Mouse (Mus musculus): Measurements from ENCODE around the gene Mtch2. TPM values are rescaled to one million over a fixed set of nuclear protein-coding genes. Genes with fewer than 3 reads are reported as not detected.
A peak's percentile ranks its signal among the peaks of the same experiment; 100 is the strongest.

Mtch2 gene
- polyA plus RNA-seq, 1 experiment from 2014 or later = 200 TPM

DNA sequence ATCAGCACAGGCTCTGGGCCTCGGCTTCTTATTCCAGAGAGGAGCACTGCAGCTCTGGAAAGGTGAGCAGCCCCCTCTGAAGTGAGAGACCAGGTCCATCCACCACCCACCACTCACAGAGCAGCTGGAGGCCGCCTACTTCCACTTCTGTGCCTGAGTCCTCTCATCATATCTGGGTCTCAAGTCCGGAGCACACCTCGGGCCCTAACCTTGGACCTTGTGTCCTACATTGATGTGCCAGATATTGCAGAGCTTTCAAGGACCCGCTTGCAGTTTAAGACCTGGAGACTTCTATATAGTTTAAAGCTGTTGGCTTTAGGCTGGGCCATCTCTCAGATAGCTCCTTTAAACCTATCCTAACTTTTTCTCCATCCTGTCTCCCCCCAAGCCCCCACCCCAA, 13.5 kb upstream of the Mtch2 start:
- no peaks in the 10 kb centered on the region for H3K27me3 ChIP-seq
- no peaks in the 10 kb centered on the region for H3K9me3 ChIP-seq
- H3K27ac ChIP-seq = no peak overlapping the region
- no peak overlapping the region for H3K4me3 ChIP-seq
- WGBS = 76% methylated on average over 5 of the region's 5 CpGs
- no peak for ATAC-seq (ENCODE audit: low FRiP score, low read depth)
- H3K36me3 ChIP-seq = no peaks in the 10 kb centered on the region
- no peak overlapping the region for H3K9ac ChIP-seq
- no peak overlapping the region for H3K4me2 ChIP-seq (replicated peaks)
- no peaks in the 10 kb centered on the region for H3K4me1 ChIP-seq

GRCm38 (mm10) chr2:90838621-90839020, 8.3 kb upstream of the Mtch2 start:
- no peak overlapping the region for H3K27ac ChIP-seq
- H3K4me2 ChIP-seq (replicated peaks) = no peak overlapping the region
- ATAC-seq (ENCODE audit: low FRiP score, low read depth) = no peak
- H3K4me3 ChIP-seq = no peak overlapping the region
- no peaks in the 10 kb centered on the region for H3K4me1 ChIP-seq
- WGBS = 84% methylated on average over 2 of the region's 2 CpGs
- H3K27me3 ChIP-seq = no peaks in the 10 kb centered on the region
- no peaks in the 10 kb centered on the region for H3K9me3 ChIP-seq
- no peak overlapping the region for H3K9ac ChIP-seq
- H3K36me3 ChIP-seq = no peaks in the 10 kb centered on the region

- Histone ChIP-seq H3K4me1 (peaks cover 13% of the 10 kb centered on the region), H3K4me3 (no peak overlapping the region)
- 60% methylated on average over 1 of the region's 1 CpGs for WGBS
Measured at GRCm38 (mm10) chr2:90843666-90844065, 3.3 kb upstream of the Mtch2 start.

DNA sequence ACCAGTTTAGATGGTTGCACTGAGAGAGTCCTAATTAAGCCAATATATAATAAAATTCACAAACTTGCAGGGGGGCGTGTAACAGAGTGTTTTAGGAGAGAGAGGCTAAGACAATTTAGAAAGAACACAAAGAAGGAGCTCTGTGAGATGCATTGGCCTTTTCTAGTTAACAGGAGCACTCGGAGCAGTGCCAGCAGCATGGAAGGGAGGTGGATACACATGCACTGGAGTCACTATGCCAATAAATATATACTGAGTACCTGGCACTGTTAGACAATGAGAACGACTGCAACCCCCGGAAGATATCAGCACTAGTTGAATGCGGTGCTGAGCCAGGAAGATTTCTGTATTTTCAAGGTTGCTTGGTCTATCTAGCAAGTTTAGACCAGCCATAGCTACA, 2.7 kb upstream of the Mtch2 start:
- no peak for ATAC-seq (ENCODE audit: low FRiP score, low read depth)
- Histone ChIP-seq H3K4me2 (replicated peaks) (no peak overlapping the region), H3K4me1 (peaks cover 17% of the 10 kb centered on the region), H3K9ac (no peak overlapping the region), H3K9me3 (no peaks in the 10 kb centered on the region), H3K27ac (no peak overlapping the region), H3K27me3 (no peaks in the 10 kb centered on the region), H3K4me3 (no peak overlapping the region), H3K36me3 (no peaks in the 10 kb centered on the region)
- WGBS = 76% methylated on average over 5 of the region's 5 CpGs

More at GRCm38 (mm10) chr2:90843666-90844065, 3.3 kb upstream of the Mtch2 start:
- Histone ChIP-seq H3K27ac (no peak overlapping the region), H3K36me3 (no peaks in the 10 kb centered on the region), H3K27me3 (no peaks in the 10 kb centered on the region), H3K9ac (no peak overlapping the region), H3K4me2 (replicated peaks) (no peak overlapping the region), H3K9me3 (no peaks in the 10 kb centered on the region)
- ATAC-seq (ENCODE audit: low FRiP score, low read depth) = no peak

- Histone ChIP-seq H3K36me3 (peaks cover 2% of the 10 kb centered on the region), H3K27ac (no peak overlapping the region), H3K4me1 (peaks cover 17% of the 10 kb centered on the region), H3K9ac (no peak overlapping the region), H3K4me3 (no peak overlapping the region), H3K4me2 (replicated peaks) (no peak overlapping the region), H3K27me3 (no peaks in the 10 kb centered on the region), H3K9me3 (no peaks in the 10 kb centered on the region)
- ATAC-seq (ENCODE audit: low FRiP score, low read depth) = no peak
- 81% methylated on average over 5 of the region's 5 CpGs for WGBS
Measured at GRCm38 (mm10) chr2:90845234-90845633, 1.7 kb upstream of the Mtch2 start.

DNA sequence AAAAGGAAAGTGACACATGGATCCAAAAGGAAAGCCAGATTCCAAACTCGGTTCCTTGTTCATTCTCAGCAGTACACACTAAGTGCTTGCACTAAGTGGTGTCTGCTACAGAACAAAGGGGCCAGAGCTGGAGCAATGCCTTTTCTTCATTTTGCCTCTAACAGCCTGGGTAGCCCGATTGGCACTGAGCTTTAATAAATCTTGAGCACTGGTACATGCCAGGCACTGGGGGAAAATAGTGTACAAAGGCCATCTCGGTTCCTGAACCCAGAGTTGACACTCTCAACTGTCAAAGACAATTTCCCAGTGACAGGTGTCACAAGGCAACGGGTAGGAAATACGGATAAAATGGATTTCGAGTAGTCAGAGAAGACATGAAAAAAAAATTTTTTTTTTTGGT, 784 bp upstream of the Mtch2 start:
- peak overlapping the region; percentile 87 for H3K4me3 ChIP-seq
- no peaks in the 10 kb centered on the region for H3K27me3 ChIP-seq
- H3K9me3 ChIP-seq = no peaks in the 10 kb centered on the region
- H3K4me2 ChIP-seq (replicated peaks) = peak overlapping the region; percentile 71
- H3K36me3 ChIP-seq = peaks cover 11% of the 10 kb centered on the region
- no peak overlapping the region for H3K27ac ChIP-seq
- peak overlapping the region; percentile 59 for H3K9ac ChIP-seq
- H3K4me1 ChIP-seq = peaks cover 17% of the 10 kb centered on the region
- WGBS = 51% methylated on average over 6 of the region's 6 CpGs
- ATAC-seq (ENCODE audit: low FRiP score, low read depth) = no peak

DNA sequence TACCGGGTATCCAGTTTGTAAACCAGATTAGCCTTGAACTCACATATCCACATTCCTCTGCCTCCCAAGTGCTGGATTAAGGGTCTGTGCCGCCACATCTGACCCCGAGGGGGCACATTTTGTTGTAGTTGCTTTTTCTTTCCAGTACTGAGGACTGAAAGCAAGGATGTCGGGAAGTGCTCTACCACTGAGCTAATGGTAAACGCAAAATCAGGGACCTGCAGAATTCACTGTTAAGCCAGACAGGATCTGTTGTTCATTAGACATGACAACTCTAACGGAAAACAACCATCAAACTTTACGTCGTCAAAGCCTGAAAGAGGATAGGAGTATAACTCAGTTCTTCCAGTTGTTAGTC, 379 bp upstream of the Mtch2 start:
- Histone ChIP-seq H3K4me1 (peaks cover 17% of the 10 kb centered on the region), H3K4me3 (peak overlapping the region; percentile 87), H3K27ac (peak overlapping the region; percentile 58; the same call in 1 of the 2 replicates), H3K4me2 (replicated peaks) (peak overlapping the region; percentile 71), H3K9me3 (no peaks in the 10 kb centered on the region), H3K27me3 (no peaks in the 10 kb centered on the region), H3K9ac (peak overlapping the region; percentile 59), H3K36me3 (peaks cover 15% of the 10 kb centered on the region)
- WGBS = 2% methylated on average over 8 of the region's 8 CpGs
- no peak for ATAC-seq (ENCODE audit: low FRiP score, low read depth)

- H3K9ac ChIP-seq = peak overlapping the region; percentile 90
- H3K27me3 ChIP-seq = no peaks in the 10 kb centered on the region
- H3K36me3 ChIP-seq = peaks cover 24% of the 10 kb centered on the region
- peak overlapping the region; percentile 71 for H3K4me2 ChIP-seq (replicated peaks)
- WGBS = 1% methylated on average over 13 of the region's 13 CpGs
- peak overlapping the region; percentile 87 for H3K4me3 ChIP-seq
- H3K9me3 ChIP-seq = no peaks in the 10 kb centered on the region
- peaks cover 17% of the 10 kb centered on the region for H3K4me1 ChIP-seq
- H3K27ac ChIP-seq = peak overlapping the region; percentile 69
- no peak for ATAC-seq (ENCODE audit: low FRiP score, low read depth)
Measured at GRCm38 (mm10) chr2:90847681-90848050, 711 bp downstream of the Mtch2 start.

DNA sequence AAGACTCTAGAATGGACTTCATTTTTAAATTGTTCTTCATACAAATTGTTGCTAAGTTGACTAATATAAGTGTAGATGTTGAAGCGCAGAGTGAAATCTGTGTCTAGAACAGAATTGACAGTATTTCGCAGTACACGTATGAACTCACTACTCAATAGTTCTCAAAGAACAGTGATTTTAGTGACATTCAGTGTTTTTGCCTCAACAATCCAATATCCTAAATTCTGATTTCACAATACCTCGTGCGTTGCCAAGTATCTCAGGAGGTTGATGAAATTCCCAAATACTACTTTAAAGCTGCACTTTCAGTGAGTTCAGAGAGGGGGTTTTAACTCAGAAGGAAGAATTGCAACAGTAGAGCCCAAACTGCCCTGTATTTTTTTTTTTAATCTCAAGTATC, 1.4 kb downstream of the Mtch2 start:
- Histone ChIP-seq H3K36me3 (peaks cover 30% of the 10 kb centered on the region), H3K4me1 (peaks cover 17% of the 10 kb centered on the region), H3K27me3 (no peaks in the 10 kb centered on the region), H3K9me3 (no peaks in the 10 kb centered on the region), H3K4me3 (peak overlapping the region; percentile 87), H3K9ac (peak overlapping the region; percentile 90; the same call in 1 of the 2 replicates), H3K4me2 (replicated peaks) (peak overlapping the region; percentile 71), H3K27ac (no peak overlapping the region)
- 88% methylated on average over 5 of the region's 5 CpGs for WGBS
- ATAC-seq (ENCODE audit: low FRiP score, low read depth) = no peak

- no peaks in the 10 kb centered on the region for H3K9me3 ChIP-seq
- H3K27me3 ChIP-seq = no peaks in the 10 kb centered on the region
- no peak for ATAC-seq (ENCODE audit: low FRiP score, low read depth)
- H3K27ac ChIP-seq = no peak overlapping the region
- H3K4me1 ChIP-seq = peaks cover 17% of the 10 kb centered on the region
- peaks cover 47% of the 10 kb centered on the region for H3K36me3 ChIP-seq
- 90% methylated on average over 1 of the region's 1 CpGs for WGBS
- no peak overlapping the region for H3K4me2 ChIP-seq (replicated peaks)
- H3K9ac ChIP-seq = no peak overlapping the region
- H3K4me3 ChIP-seq = no peak overlapping the region
Measured at GRCm38 (mm10) chr2:90850401-90850800, 3.4 kb downstream of the Mtch2 start.

GRCm38 (mm10) chr2:90861486-90861885, 14.5 kb downstream of the Mtch2 start:
- no peak for ATAC-seq (ENCODE audit: low FRiP score, low read depth)
- Histone ChIP-seq H3K4me1 (no peaks in the 10 kb centered on the region), H3K9ac (no peak overlapping the region), H3K36me3 (peaks cover 86% of the 10 kb centered on the region), H3K27me3 (no peaks in the 10 kb centered on the region), H3K4me2 (replicated peaks) (no peak overlapping the region), H3K4me3 (no peak overlapping the region), H3K9me3 (no peaks in the 10 kb centered on the region), H3K27ac (no peak overlapping the region)
- 100% methylated on average over 2 of the region's 2 CpGs for WGBS

DNA sequence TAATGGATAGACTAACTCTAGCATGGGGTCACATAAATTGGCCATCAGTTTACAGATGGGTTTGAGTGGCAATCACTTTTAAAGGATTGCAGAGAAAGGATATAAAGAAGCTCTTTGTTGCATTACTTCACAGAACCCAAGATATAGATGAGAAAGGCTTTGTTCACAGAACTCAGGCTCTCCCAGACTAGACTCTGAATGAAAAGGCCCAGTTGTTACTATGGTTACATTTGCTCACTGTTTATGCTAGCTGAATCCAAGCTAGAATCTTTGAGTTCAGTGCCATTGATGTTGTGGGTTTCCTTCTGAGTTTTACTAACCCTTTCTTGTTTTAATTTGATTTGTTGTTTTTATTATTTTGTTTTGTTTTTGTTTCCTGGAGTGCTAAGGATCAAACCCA, 17.2 kb downstream of the Mtch2 start:
- H3K36me3 ChIP-seq = peaks cover 76% of the 10 kb centered on the region
- no peak overlapping the region for H3K9ac ChIP-seq
- H3K4me1 ChIP-seq = no peaks in the 10 kb centered on the region
- H3K27me3 ChIP-seq = no peaks in the 10 kb centered on the region
- no peak overlapping the region for H3K4me2 ChIP-seq (replicated peaks)
- H3K9me3 ChIP-seq = no peaks in the 10 kb centered on the region
- H3K27ac ChIP-seq = no peak overlapping the region
- no peak overlapping the region for H3K4me3 ChIP-seq
- ATAC-seq (ENCODE audit: low FRiP score, low read depth) = no peak

- Histone ChIP-seq H3K9me3 (no peaks in the 10 kb centered on the region), H3K27me3 (no peaks in the 10 kb centered on the region), H3K4me2 (replicated peaks) (no peak overlapping the region), H3K4me3 (no peak overlapping the region), H3K4me1 (no peaks in the 10 kb centered on the region), H3K36me3 (peaks cover 56% of the 10 kb centered on the region), H3K27ac (no peak overlapping the region), H3K9ac (no peak overlapping the region)
- ATAC-seq (ENCODE audit: low FRiP score, low read depth) = peak; percentile 84
- 34% methylated on average over 3 of the region's 3 CpGs for WGBS
Measured at GRCm38 (mm10) chr2:90866524-90866923, 19.6 kb downstream of the Mtch2 start.
